Mouse (Mus musculus) hindbrain, embryonic 12.5 days (tissue): ENCODE measurements around the gene Rps5. TPM values are rescaled to one million over a fixed set of nuclear protein-coding genes. Genes with fewer than 3 reads are reported as not detected.
"Not testable (repeated sequence)": the region's sequence is repeated elsewhere in the genome, so short reads cannot be mapped to it uniquely, and the experiment has no call there.

Experiments
- ATAC-seq: fragments of 200-750 bp; cut with Nextera tagmentation; 2 replicates; pipeline ENCODE4 v1.8.0; 2017; ENCODE audit warnings: moderate TSS enrichment; ENCODE audit not compliant: low FRiP score
- H3K27ac ChIP-seq: fragments of 300-500 bp; sonication (generic); 2 replicates; pipeline ENCODE4 v1.5.1; 2016; ENCODE audit warnings: mild to moderate bottlenecking
- H3K27me3 ChIP-seq: fragments of 300-500 bp; sonication (generic); 2 replicates; pipeline ENCODE4 v1.6.1; 2016; ENCODE audit warnings: mild to moderate bottlenecking
- H3K36me3 ChIP-seq: fragments of 300-500 bp; sonication (generic); 2 replicates; pipeline ENCODE4 v1.6.1; 2016; ENCODE audit warnings: mild to moderate bottlenecking
- H3K4me1 ChIP-seq: fragments of 300-500 bp; sonication (generic); 2 replicates; pipeline ENCODE4 v1.6.1; 2016
- H3K4me2 ChIP-seq: fragments of 300-500 bp; sonication (generic); replicated peaks from 2 replicates; pipeline ENCODE4 v1.6.1; 2016; ENCODE audit warnings: mild to moderate bottlenecking
- H3K4me3 ChIP-seq: fragments of 300-500 bp; sonication (generic); 2 replicates; pipeline ENCODE4 v1.5.1; 2016; ENCODE audit warnings: mild to moderate bottlenecking
- H3K9ac ChIP-seq: fragments of 300-500 bp; sonication (generic); 2 replicates; pipeline ENCODE4 v1.6.1; 2016; ENCODE audit warnings: mild to moderate bottlenecking, moderate library complexity
- H3K9me3 ChIP-seq: fragments of 300-500 bp; sonication (generic); replicated peaks from 2 replicates; pipeline ENCODE4 v1.6.1; 2016; ENCODE audit warnings: mild to moderate bottlenecking
- WGBS: fragments of 180-500 bp; shearing (Covaris S2); methylation state at CpG from one replicate; pipeline ENCODE4 v1.1.7; 2016; 5-methylcytosine and 5-hydroxymethylcytosine counted together
- polyA plus RNA-seq: library from polyadenylated mRNA; unstranded; fragments of >200 nt; fragmentation: Nextera tagmentation; extraction: Ambion mirVana; gene quantifications from 2 replicates; pipeline ENCODE4 v1.2.1, GENCODE M21; 2016

The Rps5 gene
- polyA plus RNA-seq, 1 experiment from 2014 or later: 613 TPM

DNA sequence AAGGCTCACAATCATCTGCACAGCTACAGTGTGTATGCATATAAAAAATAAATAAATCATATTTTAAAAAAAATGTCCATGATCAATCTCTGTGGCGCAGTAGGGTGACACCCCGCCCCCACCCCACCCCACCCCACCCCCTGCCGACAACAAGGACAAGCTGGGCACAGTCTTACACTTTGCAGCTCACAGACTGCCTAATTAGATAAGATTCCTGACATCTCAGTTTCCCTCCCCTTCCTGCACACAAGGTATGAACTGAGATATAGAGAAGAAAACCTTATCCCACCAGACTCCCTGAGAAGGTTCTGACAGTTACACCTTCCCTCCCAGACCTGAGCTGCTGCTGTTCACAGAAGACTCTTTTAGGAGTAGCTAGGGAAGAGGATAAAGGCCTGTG, 12.7 kb downstream of the Rps5 start:
- Histone ChIP-seq H3K9ac (no peak overlapping the region), H3K4me2 (no peak overlapping the region), H3K4me3 (no peak overlapping the region), H3K27me3 (no peaks in the 10 kb centered on the region), H3K36me3 (no peaks in the 10 kb centered on the region), H3K4me1 (no peaks in the 10 kb centered on the region), H3K9me3 (no peaks in the 10 kb centered on the region), H3K27ac (no peak overlapping the region)
- ATAC-seq: no peak
- 71% methylated on average over 3 of the region's 3 CpGs for WGBS

DNA sequence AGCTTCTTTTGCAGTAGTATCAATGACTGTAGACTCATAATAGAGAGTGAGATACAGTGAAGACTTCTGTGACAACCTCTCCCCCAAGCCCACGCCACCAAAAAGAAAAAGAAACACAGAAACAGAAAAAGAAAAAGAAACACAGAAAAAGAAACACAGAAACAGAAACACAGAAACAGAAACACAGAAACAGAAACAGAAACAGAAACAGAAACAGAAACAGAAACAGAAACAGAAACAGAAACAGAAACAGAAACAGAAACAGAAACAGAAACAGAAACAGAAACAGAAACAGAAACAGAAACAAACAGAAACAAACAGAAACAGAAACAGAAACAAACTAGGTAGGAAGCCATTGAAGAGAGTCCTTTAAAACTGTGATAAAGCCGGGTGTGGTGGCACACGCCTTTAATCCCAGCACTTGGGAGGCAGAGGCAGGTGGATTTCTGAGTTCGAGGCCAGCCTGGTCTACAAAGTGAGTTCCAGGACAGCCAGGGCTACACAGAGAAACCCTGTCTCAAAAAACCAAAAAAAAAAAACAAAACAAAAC, 15.2 kb downstream of the Rps5 start:
- not testable (repeated sequence) for H3K9ac ChIP-seq, H3K4me1 ChIP-seq, H3K4me3 ChIP-seq, H3K36me3 ChIP-seq, H3K9me3 ChIP-seq, H3K27me3 ChIP-seq, H3K4me2 ChIP-seq, H3K27ac ChIP-seq, ATAC-seq
- WGBS: 92% methylated on average over 4 of the region's 4 CpGs

DNA sequence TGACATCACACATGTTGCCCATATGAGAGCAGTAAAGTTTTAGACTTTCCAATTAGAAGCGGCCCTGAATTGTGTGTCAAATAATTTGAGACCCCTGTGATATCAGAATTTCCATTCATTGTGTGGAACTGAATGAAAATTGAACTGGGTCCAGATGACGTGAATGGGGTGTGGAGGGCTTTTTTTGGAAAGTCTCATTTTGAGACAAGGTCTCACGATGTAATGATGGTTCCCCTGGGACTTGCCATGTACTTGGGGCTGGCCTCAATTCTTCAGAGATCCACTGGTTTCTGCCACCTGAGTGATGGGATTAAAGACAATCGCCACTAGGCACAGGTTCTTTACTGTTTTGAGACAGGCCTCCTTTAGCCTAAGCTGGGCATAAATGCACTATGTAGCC, 18.5 kb downstream of the Rps5 start:
- ATAC-seq: no peak
- H3K27ac ChIP-seq: no peak overlapping the region
- H3K36me3 ChIP-seq: no peaks in the 10 kb centered on the region
- no peaks in the 10 kb centered on the region for H3K27me3 ChIP-seq
- H3K4me3 ChIP-seq: no peak overlapping the region
- no peak overlapping the region for H3K4me2 ChIP-seq
- no peak overlapping the region for H3K9ac ChIP-seq
- no peaks in the 10 kb centered on the region for H3K9me3 ChIP-seq
- 86% methylated on average over 4 of the region's 4 CpGs for WGBS
- no peaks in the 10 kb centered on the region for H3K4me1 ChIP-seq

DNA sequence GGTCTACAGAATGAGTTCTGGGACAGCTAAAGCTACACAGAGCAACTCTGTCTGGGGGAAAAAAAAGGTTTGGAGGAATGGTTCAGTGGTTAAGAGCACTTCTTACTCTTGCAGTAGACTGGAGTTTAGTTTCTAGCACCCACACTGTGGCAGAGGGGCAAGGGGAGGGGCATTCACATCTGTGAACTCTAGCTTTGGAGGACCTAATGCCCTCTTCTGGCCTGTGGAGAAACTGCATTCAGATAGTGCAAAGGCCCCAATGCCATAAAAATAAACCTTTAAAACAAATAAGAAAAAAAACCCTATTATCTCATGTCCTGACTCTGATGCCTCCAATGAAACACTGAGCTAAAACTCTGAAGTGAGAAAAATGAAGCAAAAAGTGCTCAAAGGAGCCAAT, 21.4 kb downstream of the Rps5 start:
- Histone ChIP-seq H3K9me3 (no peaks in the 10 kb centered on the region), H3K4me3 (no peak overlapping the region), H3K4me2 (no peak overlapping the region), H3K36me3 (no peaks in the 10 kb centered on the region), H3K27ac (no peak overlapping the region), H3K27me3 (no peaks in the 10 kb centered on the region), H3K4me1 (no peaks in the 10 kb centered on the region), H3K9ac (no peak overlapping the region)
- no peak for ATAC-seq

- H3K9ac ChIP-seq: peak overlapping the region; percentile 66
- 9% methylated on average over 35 of the region's 35 CpGs for WGBS
Measured at GRCm38 (mm10) chr7:12949032-12949871, 27.2 kb downstream of the Rps5 start.

GRCm38 (mm10) chr7:12949872-12950229, 27.8 kb downstream of the Rps5 start:
- peak overlapping the region; percentile 80 for H3K27ac ChIP-seq
- no peaks in the 10 kb centered on the region for H3K9me3 ChIP-seq
- no peak; the same call in 1 of the 2 replicates for ATAC-seq
- H3K36me3 ChIP-seq: no peaks in the 10 kb centered on the region
- peak overlapping the region; percentile 66 for H3K9ac ChIP-seq
- no peaks in the 10 kb centered on the region for H3K27me3 ChIP-seq
- peaks cover 12% of the 10 kb centered on the region for H3K4me1 ChIP-seq
- H3K4me3 ChIP-seq: peak overlapping the region; percentile 45
- H3K4me2 ChIP-seq: peak overlapping the region; percentile 82
- 6% methylated on average over 16 of the region's 16 CpGs for WGBS

More at GRCm38 (mm10) chr7:12949032-12949871, 27.2 kb downstream of the Rps5 start:
- H3K9me3 ChIP-seq: no peaks in the 10 kb centered on the region
- peaks cover 12% of the 10 kb centered on the region for H3K4me1 ChIP-seq
- H3K4me2 ChIP-seq: peak overlapping the region; percentile 82
- peak overlapping the region; percentile 88 for H3K27ac ChIP-seq
- no peaks in the 10 kb centered on the region for H3K27me3 ChIP-seq
- no peaks in the 10 kb centered on the region for H3K36me3 ChIP-seq
- peak; percentile 97 for ATAC-seq
- peak overlapping the region; percentile 45 for H3K4me3 ChIP-seq

GRCm38 (mm10) chr7:12954896-12955295, 32.8 kb downstream of the Rps5 start:
- Histone ChIP-seq H3K27ac (no peak overlapping the region), H3K9me3 (no peaks in the 10 kb centered on the region), H3K4me3 (no peak overlapping the region), H3K9ac (no peak overlapping the region), H3K36me3 (no peaks in the 10 kb centered on the region), H3K4me2 (no peak overlapping the region), H3K27me3 (no peaks in the 10 kb centered on the region), H3K4me1 (peaks cover 7% of the 10 kb centered on the region)
- no peak for ATAC-seq
- WGBS: 62% methylated on average over 3 of the region's 3 CpGs

- Histone ChIP-seq H3K4me3 (no peak overlapping the region), H3K4me2 (no peak overlapping the region), H3K36me3 (no peaks in the 10 kb centered on the region), H3K9me3 (no peaks in the 10 kb centered on the region), H3K4me1 (no peaks in the 10 kb centered on the region), H3K9ac (no peak overlapping the region), H3K27ac (no peak overlapping the region), H3K27me3 (no peaks in the 10 kb centered on the region)
- WGBS: 76% methylated on average over 5 of the region's 5 CpGs
- ATAC-seq: no peak
Measured at GRCm38 (mm10) chr7:12957511-12957910, 35.4 kb downstream of the Rps5 start.

GRCm38 (mm10) chr7:12958948-12959347, 36.9 kb downstream of the Rps5 start:
- no peak overlapping the region for H3K27ac ChIP-seq
- H3K27me3 ChIP-seq: no peaks in the 10 kb centered on the region
- H3K36me3 ChIP-seq: no peaks in the 10 kb centered on the region
- no peaks in the 10 kb centered on the region for H3K4me1 ChIP-seq
- H3K4me3 ChIP-seq: no peak overlapping the region
- no peaks in the 10 kb centered on the region for H3K9me3 ChIP-seq
- no peak overlapping the region for H3K9ac ChIP-seq
- 80% methylated on average over 4 of the region's 4 CpGs for WGBS
- ATAC-seq: no peak
- H3K4me2 ChIP-seq: no peak overlapping the region

DNA sequence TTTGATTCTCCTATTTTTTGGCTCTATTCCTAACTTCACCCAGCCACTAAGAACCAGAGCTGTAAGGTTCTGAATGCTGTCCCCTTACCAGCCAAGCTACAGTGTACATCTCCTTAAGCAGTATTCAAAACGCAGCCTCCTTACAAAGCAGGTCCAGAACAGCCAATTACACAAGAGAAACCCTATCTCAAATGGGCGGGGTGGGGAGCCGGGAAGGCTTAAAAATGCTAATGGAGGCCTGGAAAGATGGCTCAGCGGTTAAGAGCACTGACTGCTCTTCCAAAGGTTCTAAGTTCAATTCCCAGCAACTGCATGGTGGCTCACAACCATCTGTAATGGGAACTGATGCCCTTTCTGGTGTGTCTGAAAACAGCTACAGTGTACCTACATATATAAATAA, 37.6 kb downstream of the Rps5 start:
- Histone ChIP-seq H3K27me3 (no peaks in the 10 kb centered on the region), H3K36me3 (no peaks in the 10 kb centered on the region), H3K9me3 (no peaks in the 10 kb centered on the region), H3K4me2 (no peak overlapping the region), H3K4me3 (no peak overlapping the region), H3K27ac (no peak overlapping the region), H3K4me1 (peaks cover 1% of the 10 kb centered on the region), H3K9ac (no peak overlapping the region)
- WGBS: 14% methylated on average over 4 of the region's 4 CpGs
- ATAC-seq: no peak

DNA sequence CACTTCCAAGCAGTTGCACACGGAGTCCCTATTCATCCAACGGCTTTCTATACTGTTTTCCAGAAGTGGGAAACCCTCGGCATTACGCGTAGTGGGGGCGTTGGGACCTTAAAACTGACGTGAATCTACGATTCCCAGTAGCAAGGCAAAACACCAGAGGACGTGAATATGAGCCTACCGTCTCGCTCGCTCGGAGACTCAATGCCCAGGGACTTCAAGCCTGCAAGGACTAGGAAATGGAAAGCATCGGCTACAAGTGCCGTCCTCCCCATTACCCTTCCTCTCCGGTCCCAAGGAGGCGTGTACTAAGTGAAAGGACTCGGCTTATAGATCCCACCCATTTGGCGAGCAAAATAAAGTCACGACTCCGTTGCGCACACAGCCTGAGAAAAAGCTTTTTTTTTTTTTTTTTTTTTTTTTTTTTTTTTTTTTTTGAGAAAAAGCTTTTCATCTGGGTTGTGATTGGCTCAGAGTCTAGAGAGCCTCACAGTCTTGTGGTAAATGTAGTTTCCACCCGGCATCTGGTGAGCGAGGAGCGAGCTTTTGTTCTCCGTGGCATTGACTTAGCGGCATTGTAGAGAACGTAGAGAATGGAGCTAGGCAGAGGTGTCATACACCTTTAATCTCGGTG, 39.5 kb downstream of the Rps5 start:
- Histone ChIP-seq H3K9me3 (no peaks in the 10 kb centered on the region), H3K27me3 (no peaks in the 10 kb centered on the region), H3K4me2 (peak overlapping the region; percentile 57), H3K36me3 (no peaks in the 10 kb centered on the region), H3K9ac (peak overlapping the region; percentile 53), H3K4me3 (peak overlapping the region; percentile 37), H3K27ac (peak overlapping the region; percentile 80), H3K4me1 (peaks cover 12% of the 10 kb centered on the region)
- 3% methylated on average over 29 of the region's 29 CpGs for WGBS
- peak; percentile 71 for ATAC-seq

- H3K36me3 ChIP-seq: peaks cover 21% of the 10 kb centered on the region
- ATAC-seq: peak; percentile 93
- under 1% methylated on average over 23 of the region's 23 CpGs for WGBS
- H3K9ac ChIP-seq: peak within 1 kb of the TSS; percentile 95
- H3K4me1 ChIP-seq: peaks cover 22% of the 10 kb centered on the region
- H3K4me3 ChIP-seq: peak within 1 kb of the TSS; percentile 85
- H3K4me2 ChIP-seq: peak within 1 kb of the TSS; percentile 96
- no peaks in the 10 kb centered on the region for H3K9me3 ChIP-seq
- H3K27ac ChIP-seq: peak within 1 kb of the TSS; percentile 90
- H3K27me3 ChIP-seq: no peaks in the 10 kb centered on the region
Measured at GRCm38 (mm10) chr7:12965678-12966091, 43.6 kb downstream of the Rps5 start, which contains the start of gene Zfp324. Gene Zfp324 (plus strand): TSS chr7:12965838.
